Mouse (Mus musculus): ENCODE data around the gene Rnf113a1.
A peak's percentile ranks its signal among the peaks of the same experiment; 100 is the strongest.
"Not testable (repeated sequence)": the region's sequence is repeated elsewhere in the genome, so short reads cannot be mapped to it uniquely, and the experiment has no call there.

Gene Rnf113a1

GRCm38 (mm10) chrX:37191105-37191743, at the start of gene Rnf113a1, which contains the start of gene Ndufa1:
Rnf113a1 (plus strand) TSS chrX:37191245.
Ndufa1 (minus strand) TSS chrX:37191163.
- DNase-seq (ENCODE audit: low spot score in 2 of 2), result peak; percentile 69 to 82

GRCm38 (mm10) chrX:37141732-37142131, 49.3 kb upstream of the Rnf113a1 start:
- DNase-seq (ENCODE audit: low spot score in 2 of 2), result no peak

DNA sequence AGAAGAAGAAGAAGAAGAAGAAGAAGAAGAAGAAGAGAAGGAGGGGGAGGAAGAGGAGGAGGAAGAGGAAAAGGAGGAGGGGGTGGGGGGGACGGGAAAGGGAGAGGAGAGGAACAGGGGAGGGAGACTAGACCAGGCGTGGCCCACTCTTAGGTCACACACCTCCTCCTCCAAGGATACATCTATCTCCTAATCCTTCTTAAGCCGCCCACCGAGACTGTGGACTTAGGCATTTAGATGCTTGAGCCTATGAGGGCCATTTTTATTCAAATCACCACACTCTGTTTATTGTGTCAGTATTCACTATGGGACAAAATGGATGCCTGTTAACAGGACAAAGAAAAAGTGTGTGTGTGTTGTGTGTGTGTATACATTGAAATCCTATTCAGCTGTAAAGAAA, 46.5 kb upstream of the Rnf113a1 start:
- not testable (repeated sequence) for DNase-seq (ENCODE audit: low spot score in 2 of 2)

GRCm38 (mm10) chrX:37144954-37145353, 46.1 kb upstream of the Rnf113a1 start:
- no peak for DNase-seq (ENCODE audit: low spot score in 2 of 2)

GRCm38 (mm10) chrX:37157839-37158238, 33.2 kb upstream of the Rnf113a1 start:
- no peak for DNase-seq (ENCODE audit: low spot score in 2 of 2)

GRCm38 (mm10) chrX:37161169-37161568, 29.9 kb upstream of the Rnf113a1 start:
- DNase-seq (ENCODE audit: low spot score in 2 of 2), result no peak

- DNase-seq (ENCODE audit: low spot score in 2 of 2), result no peak
Observed at GRCm38 (mm10) chrX:37163115-37163514, 27.9 kb upstream of the Rnf113a1 start.

GRCm38 (mm10) chrX:37167085-37167484, 24.0 kb upstream of the Rnf113a1 start:
- no peak for DNase-seq (ENCODE audit: low spot score in 2 of 2)

DNA sequence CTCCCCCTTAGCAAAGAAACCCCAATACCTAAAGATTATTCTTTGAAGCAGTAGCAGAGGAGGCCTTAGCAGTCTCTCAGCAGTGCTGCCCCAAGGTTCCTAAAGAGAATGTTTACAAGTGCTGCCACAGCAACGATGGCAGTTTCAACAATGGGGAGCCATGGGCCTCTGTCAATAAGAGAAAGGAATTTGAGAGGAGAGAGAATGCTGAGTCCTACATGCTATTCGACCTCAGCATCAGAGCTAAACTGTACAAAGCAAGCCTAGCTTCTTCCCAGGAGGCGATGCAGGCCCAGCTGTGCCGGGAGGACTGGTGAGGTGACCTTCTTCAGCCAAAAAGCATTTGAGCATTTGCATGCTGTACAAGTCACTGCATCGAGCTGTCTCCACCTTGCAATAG, 22.3 kb upstream of the Rnf113a1 start, which contains the start of gene Akap14:
Akap14 (minus strand) TSS at position 101 of the 400 bp plus-strand sequence.
- no peak for DNase-seq (ENCODE audit: low spot score in 2 of 2)

DNA sequence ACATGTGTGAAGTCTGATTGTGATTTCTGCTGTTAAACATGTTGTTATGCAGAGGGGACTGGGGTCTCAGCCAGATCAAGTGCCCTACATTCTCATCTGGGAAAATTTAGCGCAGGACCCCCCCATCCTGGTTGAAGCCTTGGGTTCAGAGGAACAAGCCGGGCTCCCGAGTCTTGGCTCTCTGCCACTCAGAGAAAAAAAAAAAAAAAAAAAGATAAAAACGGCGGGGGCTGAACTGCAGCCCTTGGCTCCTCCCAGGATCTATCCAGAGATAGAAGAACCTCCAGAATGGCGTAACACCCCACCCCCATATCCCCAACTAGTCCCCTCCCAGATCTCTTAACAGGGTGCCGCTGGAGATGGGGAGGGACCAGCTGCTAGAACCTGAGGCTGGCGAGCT, 6.6 kb upstream of the Rnf113a1 start:
- not testable (repeated sequence) for DNase-seq (ENCODE audit: low spot score in 2 of 2)

DNA sequence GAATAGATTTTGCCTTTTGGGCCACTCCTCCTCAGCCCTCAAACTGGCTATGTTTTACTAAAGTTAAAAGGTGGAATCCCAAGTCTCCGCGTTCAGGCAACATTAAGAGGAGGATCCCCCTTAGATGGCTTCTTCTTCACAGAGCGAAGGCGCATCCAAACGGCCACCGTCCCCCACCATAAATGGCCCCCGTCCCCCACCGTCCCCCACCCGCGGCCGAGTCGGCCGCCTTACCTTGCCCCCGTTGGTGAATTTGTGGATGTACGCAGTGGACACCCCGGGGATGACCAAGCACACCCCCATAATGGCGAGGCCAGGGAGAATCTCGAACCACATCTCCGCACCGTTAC, 315 bp upstream of the Rnf113a1 start:
- no peak for DNase-seq (ENCODE audit: low spot score in 2 of 2)

- DNase-seq (ENCODE audit: low spot score in 2 of 2), result no peak
Observed at GRCm38 (mm10) chrX:37191744-37192379, 817 bp downstream of the Rnf113a1 start.

DNA sequence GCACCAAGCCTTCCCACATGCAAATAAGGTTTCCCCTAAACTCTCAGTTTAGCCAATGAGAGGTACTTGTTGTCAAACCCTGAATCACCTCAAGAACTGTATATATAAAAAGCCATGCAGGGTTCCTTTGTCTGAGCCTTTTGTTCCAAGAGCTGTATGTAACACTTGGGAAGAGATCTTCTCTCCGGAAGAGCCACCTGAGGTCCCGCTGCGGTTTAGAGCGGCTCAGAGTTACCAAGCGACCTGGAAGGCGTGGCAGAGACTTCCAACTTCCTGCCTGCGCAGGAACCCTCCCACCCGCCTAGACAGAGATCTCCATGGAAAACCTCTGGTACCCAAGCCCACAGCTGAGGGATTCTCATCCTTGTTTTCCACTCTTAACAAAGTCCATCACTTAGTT, 7.6 kb downstream of the Rnf113a1 start:
- DNase-seq (ENCODE audit: low spot score in 2 of 2), result no peak

DNA sequence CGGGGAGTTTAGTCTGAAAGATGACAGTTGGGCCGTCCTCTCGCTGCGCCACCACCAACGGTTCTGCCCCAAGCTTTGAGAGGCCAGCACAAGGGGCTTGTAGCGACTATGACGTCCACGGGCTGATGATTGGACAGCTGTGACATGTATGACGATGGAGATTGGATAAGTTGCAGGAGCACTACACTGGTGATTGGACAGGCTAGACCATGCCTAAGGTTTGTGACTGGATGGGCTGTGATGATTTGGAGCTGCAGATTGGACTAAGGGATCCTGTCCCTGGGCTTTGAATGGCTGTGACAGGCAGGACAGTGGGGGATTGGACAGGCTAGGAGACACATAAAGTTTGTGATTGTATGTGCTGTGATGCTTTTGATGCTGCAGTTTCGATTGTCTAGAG, 19.9 kb downstream of the Rnf113a1 start, which contains the start of gene Gm9:
Gm9 (minus strand) TSS at position 101 of the 400 bp plus-strand sequence.
- no peak for DNase-seq (ENCODE audit: low spot score in 2 of 2)

DNA sequence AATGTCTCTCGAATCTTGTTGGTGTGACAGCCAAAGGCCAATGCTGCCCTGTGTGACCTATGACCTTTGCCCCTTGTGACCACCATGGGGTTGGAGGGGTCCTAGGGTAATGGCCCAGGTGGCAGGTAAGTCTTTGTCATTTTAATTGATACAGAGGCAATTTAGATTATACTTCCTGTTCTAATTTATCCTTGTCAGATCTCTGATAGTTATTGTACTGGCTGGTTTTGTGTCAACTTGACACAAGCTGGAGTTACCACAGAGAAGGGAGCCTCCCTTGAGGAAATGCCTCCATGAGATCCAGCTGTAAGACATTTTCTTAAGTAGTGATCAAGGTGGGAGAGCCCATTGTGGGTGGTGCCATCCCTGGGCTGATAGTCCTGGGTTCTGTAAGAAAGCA, 31.1 kb downstream of the Rnf113a1 start, which contains the start of gene Rhox1:
Rhox1 (minus strand) TSS at position 101 of the 400 bp plus-strand sequence.
- not testable (repeated sequence) for DNase-seq (ENCODE audit: low spot score in 2 of 2)

Measured in urinary bladder, postnatal 4 days (tissue).